Mouse (Mus musculus) frontal cortex, postnatal 10 days (tissue): ENCODE measurements around the gene Gm7849.
"Not testable (repeated sequence)": the region's sequence is repeated elsewhere in the genome, so short reads cannot be mapped to it uniquely, and the experiment has no call there.

Experiments used
- DNase-seq, 2 experiments: peaks; one replicate each; pipeline ENCODE4 v3.0.0; 2022; ENCODE audit warnings: low spot score in 2 of 2, mixed read lengths in 1 of 2

Gene Gm7849

GRCm38 (mm10) chr8:21456460-21456859 lies at the start of gene Gm7849:
Gene Gm7849 (minus strand): TSS chr8:21456560.
- not testable (repeated sequence) for DNase-seq

- not testable (repeated sequence) for DNase-seq
These were observed 29.2 kb downstream of the Gm7849 start, which contains the start of gene Defa36 for GRCm38 (mm10) chr8:21427111-21427510. Gene Defa36 (plus strand): TSS chr8:21427411.
